Mouse (Mus musculus) cerebellum, adult 11-12 months (tissue): Measurements from ENCODE around the gene Hbq1b.
A peak's percentile ranks its signal among the peaks of the same experiment; 100 is the strongest.

Source experiments
- DNase-seq: peaks from one replicate; pipeline ENCODE4 v3.0.0; 2022

The Hbq1b gene

DNA sequence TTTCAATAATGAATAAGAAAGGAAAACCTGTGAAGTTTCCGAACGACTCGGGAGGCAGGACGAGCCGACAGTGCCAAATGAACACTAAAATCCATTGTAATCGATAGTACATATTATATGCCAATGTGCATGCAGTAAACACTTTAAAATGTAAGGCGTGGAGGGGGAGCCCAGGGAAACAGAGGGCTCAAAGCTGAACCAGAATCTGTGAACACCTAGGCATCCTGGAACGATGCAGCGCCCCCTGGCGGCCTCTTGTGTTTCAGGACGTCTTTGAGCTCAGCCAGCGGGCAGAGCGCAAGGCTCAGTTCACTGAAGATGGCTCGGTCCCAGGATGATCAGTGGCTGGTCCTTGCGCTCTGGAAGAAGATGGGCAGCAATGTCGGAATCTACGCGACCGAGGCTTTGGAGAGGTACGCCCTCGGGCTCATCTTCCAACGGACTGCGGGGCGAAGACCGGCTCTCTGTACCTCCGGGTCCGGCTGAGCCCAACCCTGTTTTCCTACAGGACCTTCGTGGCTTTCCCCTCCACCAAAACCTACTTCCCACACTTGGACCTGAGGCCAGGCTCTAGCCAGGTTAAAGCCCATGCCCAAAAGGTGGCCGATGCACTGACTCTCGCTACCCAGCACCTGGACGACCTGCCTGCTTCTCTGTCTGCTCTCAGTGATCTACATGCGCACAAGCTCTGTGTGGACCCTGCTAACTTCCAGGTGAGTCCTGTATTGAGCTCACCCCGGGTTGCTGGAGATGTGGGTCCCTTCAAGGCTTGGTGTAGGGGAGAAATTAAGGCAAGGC, at the start of gene Hbq1b:
Hbq1b (plus strand) TSS at position 271 of the 798 bp plus-strand sequence.
- DNase-seq = peak; percentile 77

DNA sequence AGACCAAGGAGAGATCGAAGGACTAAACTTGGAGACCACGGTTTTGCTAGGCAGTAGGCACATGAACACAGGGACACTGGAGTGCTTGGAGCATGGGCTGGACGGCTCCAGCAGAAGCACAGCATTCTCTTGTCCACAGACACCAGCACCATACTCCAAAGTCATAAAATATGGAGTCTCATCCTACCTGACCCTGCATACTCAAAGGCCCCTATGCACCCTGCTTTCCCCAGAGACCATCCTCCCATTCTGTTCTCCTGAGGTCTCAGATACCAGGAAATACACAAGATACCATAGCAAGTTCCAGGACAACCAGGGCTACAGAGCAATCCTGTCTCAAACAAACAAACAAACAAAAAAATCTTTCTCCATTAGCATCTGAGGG, 49.4 kb upstream of the Hbq1b start:
- DNase-seq = no peak

DNA sequence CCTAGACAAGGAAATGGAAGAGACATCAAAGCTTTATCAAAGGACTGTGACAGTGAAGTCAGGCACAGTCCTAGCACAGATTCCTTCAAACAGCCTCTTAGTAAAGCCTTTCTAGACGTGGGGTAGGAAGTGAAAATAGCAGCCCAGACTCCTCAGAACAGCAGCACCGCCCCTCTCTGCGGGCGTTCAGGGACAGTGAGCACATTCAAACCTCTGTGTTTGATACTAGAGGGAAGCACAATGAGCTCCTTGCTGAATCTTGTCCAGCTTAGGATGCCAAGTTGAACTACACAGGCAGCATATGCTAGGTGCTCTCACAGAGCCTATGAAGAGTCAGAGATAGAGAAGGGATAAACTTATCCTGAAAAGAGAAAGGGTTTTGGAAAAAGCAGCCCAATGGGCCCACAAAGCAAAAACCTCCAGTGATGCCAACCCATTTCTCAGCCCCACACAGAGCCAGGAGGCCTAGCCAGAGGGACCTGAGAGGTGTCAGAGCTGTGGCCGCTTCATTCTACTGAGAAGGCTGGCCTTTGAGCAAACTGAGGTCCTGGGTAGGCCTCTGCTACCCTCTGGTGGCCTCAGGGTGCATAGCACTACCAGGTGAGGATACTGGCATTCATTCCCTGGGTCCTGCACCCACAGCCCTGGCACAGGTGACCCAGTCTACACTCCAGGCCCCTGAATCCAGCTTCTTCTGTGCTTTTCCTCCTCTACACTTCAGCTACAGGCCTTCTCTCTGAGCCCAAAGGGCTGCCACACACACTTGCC, 48.5 kb upstream of the Hbq1b start:
- peak; percentile 80 for DNase-seq

DNA sequence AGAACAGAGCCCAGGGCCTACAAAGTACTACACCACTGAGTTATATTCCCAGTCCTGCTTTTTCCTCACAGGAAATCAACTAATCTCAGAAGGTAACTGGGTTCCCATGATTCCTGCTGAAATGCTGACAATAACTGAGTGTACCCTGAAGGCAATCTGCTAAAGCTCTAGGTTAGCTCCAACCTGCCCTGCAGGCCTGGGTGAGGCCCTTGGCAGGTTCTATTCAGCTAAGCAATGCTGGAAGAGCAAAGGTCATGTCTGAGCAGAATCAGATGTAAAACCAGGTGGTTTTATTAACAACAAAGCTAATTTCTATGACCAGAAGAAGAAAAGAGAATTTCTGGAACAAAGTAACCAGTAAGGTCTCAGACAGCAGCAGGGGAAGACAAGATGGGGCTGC, 45.4 kb upstream of the Hbq1b start:
- DNase-seq = no peak

DNA sequence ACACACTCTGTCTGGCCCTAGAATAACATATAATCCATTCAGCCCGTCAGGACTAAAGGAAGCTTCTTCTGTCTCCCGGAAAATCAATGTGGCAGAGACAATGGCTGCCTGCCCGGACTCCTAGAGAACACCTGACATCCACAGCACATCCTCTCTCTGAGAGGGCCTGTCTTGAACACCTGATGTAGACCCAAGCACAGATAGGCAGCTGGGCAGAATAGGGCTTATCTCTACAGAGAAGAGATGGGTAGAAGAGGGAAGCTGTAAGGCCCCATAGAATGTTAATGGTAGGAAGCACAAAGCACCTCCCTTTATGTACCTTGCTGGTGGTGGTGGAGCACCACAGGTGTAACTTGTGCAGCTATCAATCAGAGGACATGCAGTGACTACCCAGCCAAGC, 44.6 kb upstream of the Hbq1b start:
- no peak for DNase-seq

DNA sequence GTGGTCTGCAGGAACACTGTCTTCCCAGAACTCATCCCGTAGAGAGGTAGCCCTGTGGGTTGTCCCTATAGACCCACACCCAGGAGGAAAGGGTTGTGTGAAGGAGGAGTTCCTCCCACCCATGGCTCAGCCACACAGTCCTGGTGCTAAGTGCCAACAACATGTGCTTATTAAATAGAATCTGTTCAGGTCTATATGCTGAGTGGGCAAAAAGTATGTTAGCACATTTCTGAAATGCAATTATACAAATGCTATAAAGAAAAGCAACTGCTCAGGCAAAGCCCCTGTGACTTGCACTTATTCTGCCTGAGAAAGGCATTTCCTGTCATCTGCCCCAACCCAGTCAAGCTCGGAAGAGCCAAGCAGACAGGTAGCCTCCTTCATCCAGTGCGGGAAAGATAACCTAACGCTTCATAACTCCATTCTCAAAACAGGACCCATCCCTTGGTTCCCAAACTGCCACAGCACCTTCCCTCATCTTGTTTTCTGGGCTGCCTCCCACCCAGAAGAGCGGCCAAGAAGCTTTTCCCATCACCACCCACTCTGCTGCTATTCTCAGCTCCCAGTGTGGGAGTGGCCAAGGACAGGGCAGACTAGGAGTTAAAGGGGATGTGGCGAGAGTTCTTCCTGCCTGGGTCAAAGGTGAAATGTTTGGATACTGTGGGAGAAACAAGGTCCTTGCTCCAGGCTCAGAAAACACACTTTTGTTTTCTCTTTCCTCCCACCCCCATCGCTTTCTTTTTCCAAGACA, 43.4 kb upstream of the Hbq1b start:
- no peak for DNase-seq

DNA sequence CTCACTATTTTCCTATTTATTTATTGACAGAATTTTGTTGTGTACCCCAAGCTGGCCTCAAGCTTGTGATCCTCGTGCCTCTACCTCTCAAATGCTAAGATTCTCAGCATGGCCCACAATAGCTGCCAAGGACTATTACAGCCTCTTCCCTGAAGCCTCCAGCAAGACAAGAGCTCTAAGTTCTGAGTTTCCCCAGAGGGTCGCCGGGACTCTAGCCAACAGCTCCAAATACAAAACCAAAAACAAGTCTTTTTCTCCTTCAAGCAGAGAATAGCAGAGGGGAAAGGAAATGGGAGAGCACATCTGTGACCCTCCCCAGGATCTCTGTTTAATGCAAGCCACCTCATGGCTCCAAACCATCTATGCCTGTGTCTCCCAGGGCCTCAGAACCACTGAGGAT, 42.7 kb upstream of the Hbq1b start:
- DNase-seq = no peak

DNA sequence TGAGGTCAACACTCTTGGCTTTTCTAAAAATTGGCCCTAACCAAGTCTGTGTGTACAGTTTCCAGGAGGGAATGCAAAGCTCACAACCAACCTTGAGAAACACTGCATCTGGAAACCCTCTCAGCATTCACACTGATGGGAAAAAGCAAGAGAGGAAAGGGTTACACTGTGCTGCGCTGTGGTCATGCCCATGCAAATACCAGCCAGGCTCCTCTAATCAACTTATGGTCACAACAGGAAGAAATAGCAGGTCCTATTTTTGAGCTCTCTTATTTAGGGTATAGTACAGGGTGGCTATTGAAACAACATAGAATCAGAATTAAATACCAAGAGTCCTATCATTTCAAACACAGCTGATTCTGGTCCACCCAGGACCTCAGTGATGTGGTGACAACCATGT, 42.1 kb upstream of the Hbq1b start:
- DNase-seq = no peak

DNA sequence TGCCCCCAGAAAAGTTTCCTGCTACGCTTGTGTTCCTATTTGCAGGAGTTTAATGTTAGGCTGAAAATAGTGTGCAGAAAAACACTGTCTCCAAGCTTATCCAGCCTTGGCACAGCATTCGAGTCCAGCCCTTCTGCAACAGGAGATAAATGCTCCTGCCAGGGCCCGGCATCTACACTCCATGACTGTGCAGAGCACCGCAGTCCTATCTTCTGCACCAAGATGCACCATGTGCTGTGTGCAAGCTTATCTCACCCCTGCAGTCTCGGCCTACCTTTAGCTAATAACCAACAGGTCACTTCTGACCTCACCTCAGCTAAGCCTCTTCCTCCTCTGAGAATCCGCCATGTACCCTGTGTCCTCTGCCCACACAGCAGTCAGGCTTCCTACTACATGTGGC, 41.2 kb upstream of the Hbq1b start:
- DNase-seq = no peak

DNA sequence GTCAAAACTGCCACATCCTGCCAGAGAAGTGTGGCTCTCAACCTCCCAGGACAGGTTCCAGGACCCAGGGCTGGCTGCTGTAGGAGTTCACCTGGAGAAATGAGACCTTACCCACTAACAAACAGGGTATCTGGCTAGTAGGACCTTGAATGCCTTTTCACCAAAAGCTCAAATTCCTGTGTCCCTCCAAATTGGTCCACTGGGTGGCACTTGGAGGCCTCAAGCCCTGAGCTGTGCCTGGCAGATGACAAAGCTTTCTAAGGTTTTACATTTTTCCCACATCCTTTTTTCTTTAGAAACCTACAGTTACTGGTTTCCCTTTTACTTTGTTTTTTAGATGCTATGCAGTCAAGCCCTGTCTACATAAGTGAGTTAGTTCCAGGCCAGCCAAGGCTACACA, 39.7 kb upstream of the Hbq1b start:
- no peak for DNase-seq

DNA sequence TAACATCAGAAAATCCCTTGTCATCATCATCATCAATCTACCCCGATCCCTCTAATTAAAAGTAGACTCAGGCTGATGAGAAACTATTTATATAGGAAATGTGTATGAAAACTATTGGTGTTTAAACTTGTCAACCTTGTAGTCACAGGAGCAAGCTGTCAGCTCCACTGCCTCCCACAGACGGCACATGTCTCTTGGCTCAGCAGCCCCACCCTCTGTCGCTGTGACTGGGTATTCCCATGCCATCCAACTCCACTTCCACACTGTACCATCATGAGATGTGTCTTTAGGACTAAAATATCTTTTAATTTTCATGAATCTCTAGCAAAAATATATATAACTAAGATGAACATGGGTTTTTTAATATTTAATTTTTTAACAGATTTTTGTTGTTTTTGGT, 38.4 kb upstream of the Hbq1b start:
- DNase-seq = no peak

DNA sequence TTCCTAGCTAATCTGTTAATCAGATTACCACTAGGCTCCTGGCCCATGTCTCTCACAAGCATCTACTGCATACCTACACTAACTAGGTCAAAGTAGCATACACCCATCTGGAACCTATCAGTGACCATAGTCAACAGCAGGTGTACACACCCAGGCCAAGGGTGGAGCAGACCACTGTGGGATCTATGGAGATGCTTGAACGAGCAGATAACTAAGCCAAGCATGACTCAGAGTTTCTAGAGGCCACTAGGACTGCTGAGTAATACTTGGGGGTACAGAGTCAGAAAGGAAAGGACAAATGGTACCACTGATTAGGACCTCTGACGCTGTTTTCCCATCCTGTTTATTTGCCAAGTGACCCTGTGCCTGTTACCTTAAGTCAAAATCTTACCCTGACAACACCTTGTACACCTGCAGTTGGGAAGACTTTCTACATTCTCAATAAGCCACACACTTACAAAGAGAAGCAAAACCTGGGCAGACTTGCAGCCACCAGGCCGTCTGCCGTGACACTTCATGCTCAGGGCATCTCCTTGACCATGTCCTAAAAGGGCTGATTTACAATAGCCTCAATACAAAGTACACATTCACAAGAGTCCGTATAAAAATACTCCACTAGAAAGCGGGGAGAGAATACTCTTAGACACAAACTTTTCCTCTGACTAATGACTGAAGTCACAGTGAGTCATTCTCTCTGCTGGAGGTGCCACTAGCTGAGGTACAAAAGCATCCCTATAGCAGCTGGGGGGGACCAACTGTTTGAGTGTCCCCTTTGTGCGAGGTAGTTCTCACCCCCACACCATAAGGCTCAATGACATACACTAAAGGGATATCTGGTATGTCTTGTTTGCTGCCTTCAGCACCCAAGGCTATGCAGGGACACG, 35.6 kb upstream of the Hbq1b start:
- no peak for DNase-seq

DNA sequence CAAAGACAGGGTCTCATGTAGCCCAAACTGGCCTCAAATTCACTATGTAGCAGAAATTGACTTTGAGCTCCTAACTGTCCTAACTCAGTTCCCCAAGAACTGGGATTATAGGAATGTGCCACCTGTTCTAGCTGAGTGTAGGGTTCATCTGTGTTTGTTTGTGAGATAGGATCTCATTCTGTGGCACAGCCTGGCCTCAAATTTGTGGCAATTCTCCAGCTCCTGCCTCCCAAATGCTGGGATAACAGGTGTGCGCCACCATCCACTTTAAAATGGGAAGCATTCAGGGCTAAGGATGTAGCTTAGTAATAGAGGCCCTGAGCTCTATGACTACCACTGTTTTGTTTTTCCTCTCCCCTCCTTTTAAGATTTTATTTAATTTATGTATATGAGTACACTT, 33.6 kb upstream of the Hbq1b start:
- DNase-seq = peak; percentile 38

DNA sequence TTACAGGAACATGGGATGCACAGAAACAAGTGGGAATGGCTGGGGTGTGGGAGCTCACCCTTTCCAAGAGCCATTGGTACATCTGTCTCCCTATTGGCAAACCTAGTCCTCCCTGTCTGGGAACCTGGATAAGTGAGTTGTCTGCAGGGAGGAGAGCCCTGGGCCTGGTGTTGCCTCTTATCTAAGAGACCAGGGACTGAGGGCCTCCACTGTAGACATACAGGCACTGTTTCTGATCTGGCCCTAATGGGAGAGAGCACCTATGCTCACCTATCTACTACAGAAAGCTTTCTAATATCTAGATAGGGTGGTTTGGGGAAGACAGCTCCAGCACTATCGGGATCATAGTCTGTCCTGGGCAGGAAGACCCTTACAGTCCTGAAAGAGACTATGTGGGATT, 30.6 kb upstream of the Hbq1b start:
- DNase-seq = no peak

DNA sequence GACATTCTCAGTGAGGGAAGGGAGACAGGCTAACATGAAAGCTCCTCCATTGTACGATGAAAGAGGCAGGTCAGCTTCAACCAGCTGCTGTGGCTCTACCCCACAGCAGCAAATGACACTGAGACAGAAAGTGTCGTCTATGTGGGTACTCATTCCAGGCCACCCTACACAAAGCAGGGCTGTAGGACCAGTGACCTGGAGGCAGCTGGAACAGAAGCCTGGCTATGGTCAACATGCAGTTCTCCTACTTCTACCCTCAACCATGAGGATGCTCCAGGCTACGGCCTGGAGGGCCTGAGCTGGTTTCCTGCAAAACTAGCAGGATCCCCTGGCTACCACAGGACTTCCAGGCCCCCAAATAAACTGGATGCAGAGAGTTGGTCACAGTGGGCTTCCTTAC, 30.2 kb upstream of the Hbq1b start:
- DNase-seq = no peak

DNA sequence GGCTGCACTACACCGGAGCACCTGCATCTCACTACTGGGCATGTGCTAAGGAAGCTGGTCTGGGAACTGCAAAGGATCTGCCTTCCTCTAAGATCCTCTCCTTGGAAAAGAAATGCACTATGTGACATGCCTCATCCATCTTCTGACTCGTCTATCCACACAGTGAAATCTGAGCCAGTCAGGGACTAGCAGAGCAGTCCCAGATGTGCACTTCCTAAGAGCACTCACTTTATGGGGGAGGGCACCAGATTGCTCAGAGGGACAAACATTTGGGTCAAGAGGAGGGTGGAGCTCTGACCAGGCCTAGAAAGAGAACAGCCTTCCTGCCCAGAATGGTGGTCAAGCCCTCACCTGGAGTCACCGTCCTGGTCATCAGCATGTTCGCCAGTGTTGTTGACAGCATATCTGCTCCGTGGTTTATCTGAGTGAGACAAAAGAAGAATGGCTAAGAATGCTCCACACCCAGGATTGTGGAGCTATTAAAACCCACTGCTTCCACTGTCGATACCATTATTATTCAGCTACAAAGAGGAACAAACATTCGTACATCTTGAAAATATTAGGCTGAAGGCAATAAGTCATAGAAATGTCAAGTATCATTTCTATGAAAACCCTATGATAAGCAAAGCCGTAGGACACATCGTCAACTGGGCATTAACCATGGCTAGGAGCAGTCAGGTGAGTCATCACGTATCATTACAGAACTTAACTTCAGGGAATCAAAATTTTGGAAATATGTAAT, 23.9 kb upstream of the Hbq1b start:
- no peak for DNase-seq

DNA sequence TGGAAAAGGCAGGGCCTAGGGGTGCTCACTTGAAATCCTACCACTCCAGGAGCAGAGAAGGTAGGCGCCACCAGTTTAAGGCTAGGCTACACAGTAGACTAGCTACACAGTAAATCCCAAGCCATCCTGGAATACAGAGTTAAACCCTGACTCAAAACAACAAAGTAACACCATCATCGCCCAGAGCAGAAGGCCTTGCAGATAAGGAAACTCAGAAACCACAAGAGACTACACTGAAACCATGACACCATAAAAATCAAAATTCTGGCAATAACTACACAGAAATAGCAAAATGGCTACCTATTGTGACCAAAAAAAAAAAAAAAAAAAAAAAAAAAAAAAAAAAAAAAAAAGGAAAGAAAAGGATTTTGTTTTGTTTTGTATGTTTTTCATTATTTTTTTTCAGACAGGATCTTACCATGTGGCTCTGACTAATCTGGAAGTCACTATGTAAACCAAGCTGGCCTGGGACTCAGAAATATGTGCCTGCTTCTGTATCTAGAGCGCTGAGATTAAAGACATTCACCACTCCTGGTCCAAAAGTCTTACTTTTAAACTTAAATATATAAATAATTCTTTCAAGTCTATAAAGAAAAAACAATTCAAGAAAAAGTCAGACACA, 21.5 kb upstream of the Hbq1b start:
- no peak for DNase-seq

DNA sequence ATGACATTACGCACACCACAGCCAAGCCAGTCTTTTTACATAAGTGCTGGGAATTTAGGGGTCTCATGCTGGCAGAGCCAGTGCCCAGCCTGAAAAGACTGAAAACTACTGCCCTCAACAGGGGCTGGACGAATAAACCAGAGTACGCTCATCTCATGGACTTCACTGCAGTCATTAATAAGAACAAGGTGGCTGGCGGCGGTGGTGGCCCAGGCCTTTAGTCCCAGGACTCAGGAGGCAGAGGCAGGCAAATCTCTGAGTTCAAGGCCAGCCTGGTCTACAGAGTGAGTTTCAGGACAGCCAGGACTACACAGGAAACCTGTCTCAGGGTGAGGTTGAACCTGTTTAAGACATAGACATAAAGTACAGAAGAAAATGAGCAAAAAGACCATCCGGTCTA, 20.6 kb upstream of the Hbq1b start:
- DNase-seq = no peak

DNA sequence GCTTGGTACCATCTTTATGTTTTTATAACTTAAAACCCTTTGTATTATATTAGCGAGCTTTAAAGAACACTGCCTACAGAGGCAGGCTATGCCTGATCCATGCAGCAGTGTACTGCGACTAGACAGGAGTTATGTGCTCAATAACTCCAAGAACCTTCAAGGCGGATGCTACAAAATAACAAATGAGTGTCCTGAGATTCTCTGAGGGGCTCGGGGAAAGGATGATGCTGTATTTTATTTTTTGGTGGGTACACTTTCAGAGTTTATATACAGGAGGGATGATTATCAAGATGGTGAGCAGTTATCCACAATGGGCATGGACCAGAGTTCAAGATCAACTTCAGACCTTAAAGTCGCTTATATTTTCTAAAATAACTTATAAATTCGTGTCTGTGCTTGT, 20.0 kb upstream of the Hbq1b start:
- no peak for DNase-seq

DNA sequence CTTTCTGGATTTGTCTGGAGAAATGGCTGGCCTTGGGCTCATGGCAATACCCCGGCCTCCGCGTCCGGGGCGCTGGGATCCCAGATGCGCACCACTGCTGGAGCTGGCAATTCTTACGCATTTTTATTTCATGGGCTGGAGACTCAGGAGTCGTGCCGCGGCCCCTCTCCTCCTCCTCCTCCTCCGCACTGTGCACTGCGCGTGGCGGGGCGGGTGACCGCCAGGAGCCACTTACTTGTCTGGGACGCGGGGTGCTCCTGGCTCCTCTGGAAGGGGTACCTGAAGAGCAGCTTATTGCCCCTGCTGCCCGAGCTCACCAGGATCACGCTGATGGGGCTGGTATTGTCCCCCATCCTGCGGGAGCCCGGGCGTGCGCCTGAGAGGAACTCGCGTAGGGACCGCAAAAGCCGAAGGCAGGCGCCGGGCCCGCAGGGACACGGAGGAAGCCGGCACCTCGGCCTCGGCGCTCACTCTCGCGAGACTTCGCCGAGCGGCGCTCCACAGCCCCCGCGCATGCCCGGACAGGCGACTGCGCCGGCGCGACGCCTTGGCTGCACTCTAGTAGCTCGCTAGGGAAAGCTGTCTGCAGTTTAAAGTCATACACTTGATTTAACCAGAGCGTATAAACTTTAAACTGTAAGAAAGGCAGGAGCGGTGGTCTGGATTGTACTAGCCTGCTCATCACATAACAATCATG, 19.4 kb upstream of the Hbq1b start, which contains the start of gene Nprl3:
Nprl3 (minus strand) TSS at position 520 of the 697 bp plus-strand sequence.
- peak; percentile 95 for DNase-seq

DNA sequence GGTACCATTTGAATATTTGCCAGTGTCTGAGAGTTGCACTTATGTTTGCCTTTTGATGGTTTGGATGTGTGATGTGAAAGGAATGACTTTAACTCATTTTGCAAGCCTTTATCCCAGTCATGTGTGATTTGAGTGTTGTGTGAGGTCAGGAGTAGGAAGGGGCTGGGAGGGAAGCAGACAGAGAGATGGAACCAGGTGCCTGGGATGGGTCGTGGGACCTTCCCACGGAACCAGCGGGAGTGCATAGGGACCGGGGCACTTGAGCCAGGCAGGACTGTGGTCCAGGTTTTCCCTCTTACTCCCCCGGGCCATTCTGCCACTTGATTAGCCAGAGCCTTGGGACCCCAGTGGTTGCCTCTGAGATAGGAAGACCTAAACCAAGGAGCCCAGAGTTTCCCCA, 18.8 kb upstream of the Hbq1b start:
- DNase-seq = peak; percentile 37
